Mouse (Mus musculus): ENCODE results near the gene Speer4d.
"Not testable (repeated sequence)": the region's sequence is repeated elsewhere in the genome, so short reads cannot be mapped to it uniquely, and the experiment has no call there.

GRCm38 (mm10) chr5:15630068-15630467 is 11.2 kb downstream of the Speer4d start:
- TF ChIP-seq POLR2A (IDR thresholded peaks at IDR 0.05; ENCODE audit: control insufficient read depth, extremely low read depth, insufficient read depth, low read length, poor library complexity); CTCF (IDR thresholded peaks at IDR 0.05; ENCODE audit: borderline replicate concordance, control insufficient read depth, extremely low read depth, insufficient read depth, low read length, poor library complexity): not testable (repeated sequence)
